ENCODE assay signal across 6 mouse cellular contexts in genomic region chr9:23717584-23717983, GRCm38 (mm10).
DNase-seq lines count a peak whose midpoint lies in the region; ATAC-seq lines count a peak whose summit lies in the region.
"Not testable (repeated sequence)": the region's sequence is repeated elsewhere in the genome, so short reads cannot be mapped to it uniquely, and the experiment has no call there.

No protein-coding gene starts in this region.

- not testable (repeated sequence) for H3K27me3 ChIP-seq in embryonic facial prominence, embryonic 14.5 days (replicated peaks; ENCODE audit: control insufficient read depth, insufficient read depth, low read length); hindbrain, embryonic 11.5 days (ENCODE audit: control insufficient read depth, insufficient read depth, low read length); midbrain, embryonic 11.5 days (ENCODE audit: control insufficient read depth, insufficient read depth, low read length); neural tube, embryonic 11.5 days (ENCODE audit: control insufficient read depth, insufficient read depth, low read length)

- not testable (repeated sequence) for H3K4me2 ChIP-seq in embryonic facial prominence, embryonic 14.5 days (ENCODE audit: low read depth, low read length); hindbrain, embryonic 11.5 days (replicated peaks; ENCODE audit: low read depth, low read length); midbrain, embryonic 11.5 days; neural tube, embryonic 11.5 days (ENCODE audit: low read depth)

- ATAC-seq in embryonic facial prominence, embryonic 14.5 days (ENCODE audit: low read depth); hindbrain, embryonic 11.5 days (ENCODE audit: low FRiP score); midbrain, embryonic 11.5 days (ENCODE audit: low FRiP score); neural tube, embryonic 11.5 days (ENCODE audit: insufficient read depth, low FRiP score, low TSS enrichment): not testable (repeated sequence)

- peak; percentile 95 for DNase-seq in embryo, embryonic 10.5 days (ENCODE audit: low spot score)
- peak; percentile 68 for DNase-seq in embryonic facial prominence, embryonic 14.5 days (ENCODE audit: low spot score)
- DNase-seq in hindbrain, embryonic 11.5 days (ENCODE audit: low spot score) = peak; percentile 91
- DNase-seq in induced T-regulatory cell, adult 2 months (ENCODE audit: low read depth) = peak; percentile 1
- DNase-seq in midbrain, embryonic 11.5 days (ENCODE audit: low spot score, missing footprints) = peak; percentile 99
- peak; percentile 95 for DNase-seq in neural tube, embryonic 11.5 days (ENCODE audit: low spot score)

- H3K4me1 ChIP-seq in embryonic facial prominence, embryonic 14.5 days (ENCODE audit: control insufficient read depth, insufficient read depth, low read length); hindbrain, embryonic 11.5 days (replicated peaks; ENCODE audit: control insufficient read depth, insufficient read depth, low read length); midbrain, embryonic 11.5 days (ENCODE audit: control insufficient read depth, insufficient read depth, low read length); neural tube, embryonic 11.5 days (ENCODE audit: control insufficient read depth, insufficient read depth, low read length): not testable (repeated sequence)

- H3K36me3 ChIP-seq in embryonic facial prominence, embryonic 14.5 days (ENCODE audit: control insufficient read depth, insufficient read depth, low read length); hindbrain, embryonic 11.5 days (ENCODE audit: control insufficient read depth, insufficient read depth, low read length); midbrain, embryonic 11.5 days (ENCODE audit: control insufficient read depth, insufficient read depth, low read length); neural tube, embryonic 11.5 days (ENCODE audit: control insufficient read depth, insufficient read depth, low read length): not testable (repeated sequence)

- not testable (repeated sequence) for H3K9ac ChIP-seq in embryonic facial prominence, embryonic 14.5 days (ENCODE audit: low read depth, low read length); hindbrain, embryonic 11.5 days (ENCODE audit: low read depth, low read length); midbrain, embryonic 11.5 days (ENCODE audit: low read length); neural tube, embryonic 11.5 days (ENCODE audit: low read length)

- H3K27ac ChIP-seq in embryonic facial prominence, embryonic 14.5 days (replicated peaks; ENCODE audit: low read depth, low read length); hindbrain, embryonic 11.5 days (ENCODE audit: low read depth, low read length); midbrain, embryonic 11.5 days (ENCODE audit: low read depth, low read length); neural tube, embryonic 11.5 days (ENCODE audit: low read depth, low read length): not testable (repeated sequence)

- H3K4me3 ChIP-seq in embryonic facial prominence, embryonic 14.5 days (ENCODE audit: low read depth, low read length); hindbrain, embryonic 11.5 days (ENCODE audit: low read depth, low read length); midbrain, embryonic 11.5 days (ENCODE audit: low read depth, low read length); neural tube, embryonic 11.5 days (ENCODE audit: low read depth, low read length): not testable (repeated sequence)

- not testable (repeated sequence) for H3K9me3 ChIP-seq in embryonic facial prominence, embryonic 14.5 days (ENCODE audit: control insufficient read depth, low read length); hindbrain, embryonic 11.5 days (ENCODE audit: control insufficient read depth, low read length); midbrain, embryonic 11.5 days (ENCODE audit: control insufficient read depth, low read length); neural tube, embryonic 11.5 days (ENCODE audit: control insufficient read depth, low read length)

Comparison
In these comparisons a context has a peak if more than half of its experiments do, and no peak if none do; other contexts are left out.
1. DNase-seq: peak in every context shown above with its lines; median percentile 99 in midbrain, embryonic 11.5 days; 95 in embryo, embryonic 10.5 days; 95 in neural tube, embryonic 11.5 days; 91 in hindbrain, embryonic 11.5 days; 68 in embryonic facial prominence, embryonic 14.5 days; 1 in induced T-regulatory cell, adult 2 months.